Mouse (Mus musculus) heart, embryonic 14.5 days (tissue): ENCODE data around the gene Gpr162. TPM values are rescaled to one million over a fixed set of nuclear protein-coding genes. Genes with fewer than 3 reads are reported as not detected.
"Not testable (repeated sequence)": the region's sequence is repeated elsewhere in the genome, so short reads cannot be mapped to it uniquely, and the experiment has no call there.

Experiments used
- ATAC-seq: fragments of 200-750 bp; cut with Nextera tagmentation; 2 replicates; pipeline ENCODE4 v1.8.0; 2017; ENCODE audit warnings: low read depth, moderate TSS enrichment; ENCODE audit not compliant: insufficient number of reproducible peaks, insufficient read depth, low FRiP score
- H3K27ac ChIP-seq, 2 experiments: fragments of 200-500 bp in 1 of 2; fragments of 300-500 bp in 1 of 2; sonication (generic) in 1 of 2; replicated peaks in 1 of 2; 2 replicates each; pipeline ENCODE4 v1.5.1; 2012 to 2014; ENCODE audit warnings: low read depth in 2 of 2, low read length in 2 of 2, control low read depth in 1 of 2, mild to moderate bottlenecking in 1 of 2, mixed read lengths in 1 of 2; ENCODE audit not compliant: control insufficient read depth in 1 of 2, insufficient read depth in 1 of 2
- H3K27me3 ChIP-seq: fragments of 300-500 bp; sonication (generic); 2 replicates; pipeline ENCODE4 v1.6.1; 2014; ENCODE audit warnings: mild to moderate bottlenecking, low read length, control low read depth; ENCODE audit not compliant: control insufficient read depth, insufficient read depth
- H3K36me3 ChIP-seq: fragments of 300-500 bp; sonication (generic); 2 replicates; pipeline ENCODE4 v1.6.1; 2014; ENCODE audit warnings: mild to moderate bottlenecking, control low read depth, low read length, mixed read lengths; ENCODE audit not compliant: control insufficient read depth, insufficient read depth
- H3K4me1 ChIP-seq, 2 experiments: fragments of 200-500 bp in 1 of 2; fragments of 300-500 bp in 1 of 2; sonication (generic) in 1 of 2; 2 replicates each; pipeline ENCODE4 v1.6.1; 2012 to 2014; ENCODE audit warnings: low read length in 2 of 2, control low read depth in 1 of 2, mixed read lengths in 1 of 2; ENCODE audit not compliant: control insufficient read depth in 2 of 2, insufficient read depth in 2 of 2
- H3K4me2 ChIP-seq: fragments of 300-500 bp; sonication (generic); 2 replicates; pipeline ENCODE4 v1.6.1; 2014; ENCODE audit warnings: mild to moderate bottlenecking, low read length
- H3K4me3 ChIP-seq, 2 experiments: fragments of 200-500 bp in 1 of 2; fragments of 300-500 bp in 1 of 2; sonication (generic) in 1 of 2; 2 replicates each; pipeline ENCODE4 v1.5.1; 2012 to 2014; ENCODE audit warnings: low read length in 2 of 2, mild to moderate bottlenecking in 2 of 2, control low read depth in 1 of 2, low read depth in 1 of 2, moderate library complexity in 1 of 2; ENCODE audit not compliant: control insufficient read depth in 1 of 2, insufficient read depth in 1 of 2
- H3K9ac ChIP-seq: fragments of 300-500 bp; sonication (generic); 2 replicates; pipeline ENCODE4 v1.6.1; 2014; ENCODE audit warnings: mild to moderate bottlenecking, low read length
- H3K9me3 ChIP-seq: fragments of 300-500 bp; sonication (generic); 2 replicates; pipeline ENCODE4 v1.6.1; 2016; ENCODE audit warnings: low read length, control low read depth; ENCODE audit not compliant: control insufficient read depth
- WGBS: fragments of 180-500 bp; shearing (Covaris S2); extraction: QIAGEN DNeasy Blood & Tissue Kit; methylation state at CpG from one replicate; pipeline ENCODE4 v1.1.7; 2014; 5-methylcytosine and 5-hydroxymethylcytosine counted together
- polyA plus RNA-seq: library from polyadenylated mRNA; unstranded; fragments of >200 nt; fragmentation: Nextera tagmentation; extraction: Ambion mirVana; gene quantifications from 2 replicates; pipeline ENCODE4 v1.2.1, GENCODE M21; 2014

Gene Gpr162
- polyA plus RNA-seq, 1 experiment from 2014 or later = 0.86 TPM

- Histone ChIP-seq H3K4me2 (peak overlapping the region; percentile 70), H3K9me3 (no peaks in the 10 kb centered on the region), H3K4me3 (peak overlapping the region; percentile 47 to 49), H3K27me3 (no peaks in the 10 kb centered on the region), H3K36me3 (no peaks in the 10 kb centered on the region), H3K27ac (peak overlapping the region; percentile 92 to 99), H3K9ac (peak overlapping the region; percentile 69), H3K4me1 (peaks cover 9 to 12% of the 10 kb centered on the region in 2 experiments)
- WGBS = 6% methylated on average over 24 of the region's 24 CpGs
- ATAC-seq = peak; percentile 66
Measured at GRCm38 (mm10) chr6:124904161-124904981, 40.6 kb upstream of the Gpr162 start.

GRCm38 (mm10) chr6:124903580-124904151 lies 39.9 kb upstream of the Gpr162 start:
- peaks cover 9 to 12% of the 10 kb centered on the region in 2 experiments for H3K4me1 ChIP-seq
- peak; percentile 80 for ATAC-seq
- peak overlapping the region; percentile 47 to 49 for H3K4me3 ChIP-seq
- peak overlapping the region; percentile 92 to 99 for H3K27ac ChIP-seq
- peak overlapping the region; percentile 69 for H3K9ac ChIP-seq
- no peaks in the 10 kb centered on the region for H3K36me3 ChIP-seq
- WGBS = under 1% methylated on average over 23 of the region's 23 CpGs
- no peaks in the 10 kb centered on the region for H3K27me3 ChIP-seq
- H3K4me2 ChIP-seq = peak overlapping the region; percentile 70
- H3K9me3 ChIP-seq = no peaks in the 10 kb centered on the region

GRCm38 (mm10) chr6:124901851-124902250 lies 38.1 kb upstream of the Gpr162 start:
- ATAC-seq = no peak
- Histone ChIP-seq H3K9ac (no peak overlapping the region), H3K4me3 (no peak overlapping the region), H3K4me2 (no peak overlapping the region), H3K27ac (no peak overlapping the region), H3K27me3 (no peaks in the 10 kb centered on the region), H3K4me1 (peaks cover 9 to 12% of the 10 kb centered on the region in 2 experiments), H3K9me3 (no peaks in the 10 kb centered on the region), H3K36me3 (no peaks in the 10 kb centered on the region)

- no peak for ATAC-seq
- Histone ChIP-seq H3K36me3 (no peaks in the 10 kb centered on the region), H3K4me2 (no peak overlapping the region), H3K9me3 (no peaks in the 10 kb centered on the region), H3K27ac (no peak overlapping the region), H3K4me1 (peaks cover 9 to 12% of the 10 kb centered on the region in 2 experiments), H3K9ac (no peak overlapping the region), H3K27me3 (no peaks in the 10 kb centered on the region), H3K4me3 (no peak overlapping the region)
- WGBS = 26% methylated on average over 10 of the region's 10 CpGs
Measured at GRCm38 (mm10) chr6:124900801-124901480, 37.2 kb upstream of the Gpr162 start.

GRCm38 (mm10) chr6:124900056-124900800 lies 36.4 kb upstream of the Gpr162 start:
- Histone ChIP-seq H3K27ac (no peak overlapping the region), H3K4me3 (no peak overlapping the region), H3K9ac (no peak overlapping the region), H3K4me1 (peaks cover 7 to 10% of the 10 kb centered on the region in 2 experiments), H3K4me2 (no peak overlapping the region), H3K36me3 (no peaks in the 10 kb centered on the region), H3K9me3 (no peaks in the 10 kb centered on the region), H3K27me3 (no peaks in the 10 kb centered on the region)
- 64% methylated on average over 8 of the region's 8 CpGs for WGBS
- ATAC-seq = no peak

GRCm38 (mm10) chr6:124898359-124898758 lies 34.6 kb upstream of the Gpr162 start:
- no peak for ATAC-seq
- Histone ChIP-seq H3K9me3 (no peaks in the 10 kb centered on the region), H3K4me3 (no peak overlapping the region), H3K4me1 (no peaks in the 10 kb centered on the region), H3K27ac (no peak overlapping the region), H3K36me3 (no peaks in the 10 kb centered on the region), H3K4me2 (no peak overlapping the region), H3K27me3 (no peaks in the 10 kb centered on the region), H3K9ac (no peak overlapping the region)
- WGBS = 34% methylated on average over 3 of the region's 3 CpGs

- H3K4me3 ChIP-seq, H3K36me3 ChIP-seq, ATAC-seq, H3K4me2 ChIP-seq, H3K4me1 ChIP-seq, H3K27ac ChIP-seq, H3K27me3 ChIP-seq, H3K9ac ChIP-seq, H3K9me3 ChIP-seq: not testable (repeated sequence)
- WGBS = 82% methylated on average over 2 of the region's 2 CpGs
Measured at GRCm38 (mm10) chr6:124894113-124894512, 30.3 kb upstream of the Gpr162 start.
